Mouse (Mus musculus) thymus, adult 2 months (tissue): Measurements from ENCODE around the gene Lsp1. TPM values are rescaled to one million over a fixed set of nuclear protein-coding genes. Genes with fewer than 3 reads are reported as not detected.

ENCODE experiments used
- DNase-seq: peaks from one replicate; pipeline ENCODE4 v3.0.0; 2021
- H3K27ac ChIP-seq: fragments of 200-500 bp; 2 replicates; pipeline ENCODE4 v1.5.1; 2012; ENCODE audit warnings: low read length, control low read depth; ENCODE audit not compliant: control insufficient read depth, insufficient read depth
- H3K27me3 ChIP-seq: fragments of 200-500 bp; 2 replicates; pipeline ENCODE4 v1.6.1; 2012; ENCODE audit warnings: mild to moderate bottlenecking, low read length, moderate library complexity, mixed read lengths; ENCODE audit not compliant: control insufficient read depth, insufficient read depth
- H3K36me3 ChIP-seq: fragments of 200-500 bp; 2 replicates; pipeline ENCODE4 v1.6.1; 2012; ENCODE audit warnings: mild to moderate bottlenecking, low read length, moderate library complexity; ENCODE audit not compliant: control insufficient read depth, insufficient read depth
- H3K4me1 ChIP-seq: fragments of 200-500 bp; replicated peaks from 2 replicates; pipeline ENCODE4 v1.6.1; 2012; ENCODE audit warnings: low read length; ENCODE audit not compliant: control insufficient read depth, insufficient read depth
- H3K4me3 ChIP-seq: fragments of 200-500 bp; 2 replicates; pipeline ENCODE4 v1.5.1; 2012; ENCODE audit warnings: mild to moderate bottlenecking, low read length, control low read depth, moderate library complexity; ENCODE audit not compliant: control insufficient read depth, insufficient read depth
- CTCF ChIP-seq: fragments of 200-500 bp; IDR thresholded peaks from 2 replicates; pipeline ENCODE4 v1.5.1; 2012; ENCODE audit warnings: mild to moderate bottlenecking, control low read depth, low read length, moderate library complexity, borderline replicate concordance; ENCODE audit not compliant: control insufficient read depth, poor library complexity, insufficient read depth; ENCODE audit errors: extremely low read depth
- POLR2A ChIP-seq: fragments of 200-500 bp; IDR thresholded peaks from 2 replicates; pipeline ENCODE4 v1.6.1; 2012; ENCODE audit warnings: mild to moderate bottlenecking, low read length, control low read depth, moderate library complexity; ENCODE audit not compliant: control insufficient read depth, poor library complexity, insufficient read depth; ENCODE audit errors: extremely low read depth
- WGBS: fragments of 180-500 bp; shearing (Covaris S2); methylation state at CpG from one replicate; pipeline ENCODE4 v1.1.7; 2018; 5-methylcytosine and 5-hydroxymethylcytosine counted together
- polyA plus RNA-seq: library from polyadenylated mRNA; depleted of rRNA; stranded (reverse); fragments of >200 nt; gene quantifications from 2 replicates; pipeline ENCODE4 v1.2.3, GENCODE M21; 2012; rRNA removed

Gene Lsp1
- polyA plus RNA-seq, 1 experiment, result 626 TPM

- H3K4me1 ChIP-seq, result peaks cover 18% of the 10 kb centered on the region
- peaks cover 8% of the 10 kb centered on the region for H3K36me3 ChIP-seq
- 91% methylated on average over 5 of the region's 5 CpGs for WGBS
- H3K27me3 ChIP-seq, result no peaks in the 10 kb centered on the region
- H3K27ac ChIP-seq, result no peak overlapping the region
- TF ChIP-seq POLR2A, result no peak
- no peak for TF ChIP-seq CTCF
- H3K4me3 ChIP-seq, result no peak overlapping the region
- DNase-seq, result no peak
Measured at GRCm38 (mm10) chr7:142537181-142537580, 76.6 kb downstream of the Lsp1 start.

GRCm38 (mm10) chr7:142537879-142538278 is 77.3 kb downstream of the Lsp1 start:
- Histone ChIP-seq H3K36me3 (peaks cover 8% of the 10 kb centered on the region), H3K4me1 (peaks cover 13% of the 10 kb centered on the region), H3K27me3 (no peaks in the 10 kb centered on the region), H3K27ac (no peak overlapping the region), H3K4me3 (no peak overlapping the region)
- peak; percentile 70 for DNase-seq
- 21% methylated on average over 6 of the region's 6 CpGs for WGBS
- TF ChIP-seq POLR2A (no peak), CTCF (peak; percentile 51; the same call in 1 of the 2 replicates)

GRCm38 (mm10) chr7:142538291-142538690 is 77.7 kb downstream of the Lsp1 start:
- Histone ChIP-seq H3K27ac (no peak overlapping the region), H3K36me3 (peaks cover 8% of the 10 kb centered on the region), H3K4me1 (peaks cover 13% of the 10 kb centered on the region), H3K27me3 (no peaks in the 10 kb centered on the region), H3K4me3 (no peak overlapping the region)
- no peak for DNase-seq
- TF ChIP-seq CTCF, result no peak
- no peak for TF ChIP-seq POLR2A
- 40% methylated on average over 4 of the region's 4 CpGs for WGBS

GRCm38 (mm10) chr7:142538766-142539165 is 78.2 kb downstream of the Lsp1 start:
- peaks cover 8% of the 10 kb centered on the region for H3K36me3 ChIP-seq

GRCm38 (mm10) chr7:142539828-142540227 is 79.2 kb downstream of the Lsp1 start:
- H3K4me1 ChIP-seq, result peaks cover 5% of the 10 kb centered on the region
- TF ChIP-seq CTCF, result no peak
- TF ChIP-seq POLR2A, result no peak
- 96% methylated on average over 8 of the region's 8 CpGs for WGBS
- H3K36me3 ChIP-seq, result peaks cover 8% of the 10 kb centered on the region
- H3K27me3 ChIP-seq, result no peaks in the 10 kb centered on the region
- H3K27ac ChIP-seq, result no peak overlapping the region
- no peak overlapping the region for H3K4me3 ChIP-seq
- no peak for DNase-seq

More at GRCm38 (mm10) chr7:142538766-142539165, 78.2 kb downstream of the Lsp1 start:
- Histone ChIP-seq H3K27ac (no peak overlapping the region), H3K27me3 (no peaks in the 10 kb centered on the region), H3K4me3 (no peak overlapping the region), H3K4me1 (peaks cover 9% of the 10 kb centered on the region)
- no peak for DNase-seq
- TF ChIP-seq CTCF (no peak), POLR2A (no peak)
- 35% methylated on average over 6 of the region's 6 CpGs for WGBS

GRCm38 (mm10) chr7:142542771-142543303 is 82.2 kb downstream of the Lsp1 start:
- TF ChIP-seq POLR2A (no peak), CTCF (no peak)
- H3K36me3 ChIP-seq, result peaks cover 8% of the 10 kb centered on the region
- WGBS, result 90% methylated on average over 11 of the region's 11 CpGs

More at GRCm38 (mm10) chr7:142542771-142543303, 82.2 kb downstream of the Lsp1 start:
- H3K4me3 ChIP-seq, result no peak overlapping the region
- H3K27me3 ChIP-seq, result no peaks in the 10 kb centered on the region
- no peak for DNase-seq
- no peak overlapping the region for H3K27ac ChIP-seq
- H3K4me1 ChIP-seq, result peaks cover 5% of the 10 kb centered on the region

Other genes with a start within 250 kb of the Lsp1 start
- gene Gm7579, start 248.9 kb upstream of the Lsp1 start, polyA plus RNA-seq, result not detected in 2 replicates
- not detected in 2 replicates for gene Krtap5-5, start 230.8 kb upstream of the Lsp1 start, polyA plus RNA-seq
- gene Gm40460, start 219.7 kb upstream of the Lsp1 start, polyA plus RNA-seq, result 0.19 TPM in 1 of 2 replicates, not detected in the other
- gene Gm2431, start 202.5 kb upstream of the Lsp1 start, polyA plus RNA-seq, result not detected in 2 replicates
- not detected in 2 replicates for gene Gm4559, start 186.4 kb upstream of the Lsp1 start, polyA plus RNA-seq
- not detected in 2 replicates for gene Krtap5-1, start 163.7 kb upstream of the Lsp1 start, polyA plus RNA-seq
- gene Krtap5-4, start 157.3 kb upstream of the Lsp1 start, polyA plus RNA-seq, result not detected in 2 replicates
- 10.8 and 14.8 TPM in 2 replicates for gene Ifitm10, start 87.1 kb upstream of the Lsp1 start, polyA plus RNA-seq
- gene Gm49369, start 78.1 kb upstream of the Lsp1 start, polyA plus RNA-seq, result 0.23 and 0.31 TPM in 2 replicates
- gene Ctsd, start 72.8 kb upstream of the Lsp1 start, polyA plus RNA-seq, result 762 and 992 TPM in 2 replicates
- 2.2 and 5.2 TPM in 2 replicates for gene Syt8, start 26.0 kb upstream of the Lsp1 start, polyA plus RNA-seq
- 3.2 and 4.3 TPM in 2 replicates for gene Tnni2, start 19.0 kb upstream of the Lsp1 start, polyA plus RNA-seq
- gene Tnnt3, start 38.0 kb downstream of the Lsp1 start, polyA plus RNA-seq, result 1.1 and 2.2 TPM in 2 replicates
- 16.7 and 21.3 TPM in 2 replicates for gene Mrpl23, start 71.9 kb downstream of the Lsp1 start, polyA plus RNA-seq
- gene Igf2, start 206.0 kb downstream of the Lsp1 start, polyA plus RNA-seq, result 7.5 and 13.8 TPM in 2 replicates
- 0.04 and 0.11 TPM in 2 replicates for gene Gm49394, start 209.1 kb downstream of the Lsp1 start, polyA plus RNA-seq